Mouse (Mus musculus) cerebellum, adult 9-11 months (tissue): ENCODE measurements around the gene Chchd4.

ENCODE experiments used
- DNase-seq: peaks from one replicate; pipeline ENCODE4 v3.0.0; 2022

Gene Chchd4

GRCm38 (mm10) chr6:91472868-91473804, at the start of gene Chchd4, which contains the start of gene Tmem43:
Chchd4 (minus strand) TSS chr6:91473546.
Tmem43 (plus strand) TSS chr6:91473703.
- DNase-seq: peak; percentile 99

GRCm38 (mm10) chr6:91522816-91523215, 49.5 kb upstream of the Chchd4 start:
- DNase-seq: no peak

GRCm38 (mm10) chr6:91518454-91519020, 45.2 kb upstream of the Chchd4 start:
- DNase-seq: no peak

GRCm38 (mm10) chr6:91515545-91516449, 42.5 kb upstream of the Chchd4 start, which contains the start of the genes Xpc and Lsm3:
Xpc (minus strand) TSS chr6:91515888.
Lsm3 (plus strand) TSS chr6:91515928.
- DNase-seq: peak; percentile 97

- DNase-seq: no peak
Measured at GRCm38 (mm10) chr6:91514737-91515362, 41.5 kb upstream of the Chchd4 start.

- DNase-seq: no peak
Measured at GRCm38 (mm10) chr6:91514135-91514534, 40.8 kb upstream of the Chchd4 start.

GRCm38 (mm10) chr6:91510211-91510610, 36.9 kb upstream of the Chchd4 start:
- no peak for DNase-seq

GRCm38 (mm10) chr6:91509326-91509725, 36.0 kb upstream of the Chchd4 start:
- DNase-seq: peak; percentile 30

GRCm38 (mm10) chr6:91508041-91508440, 34.7 kb upstream of the Chchd4 start:
- no peak for DNase-seq

- DNase-seq: no peak
Measured at GRCm38 (mm10) chr6:91506036-91506435, 32.7 kb upstream of the Chchd4 start.

- no peak for DNase-seq
Measured at GRCm38 (mm10) chr6:91503302-91503701, 30.0 kb upstream of the Chchd4 start.

GRCm38 (mm10) chr6:91494526-91494925, 21.2 kb upstream of the Chchd4 start:
- no peak for DNase-seq

GRCm38 (mm10) chr6:91493053-91493452, 19.7 kb upstream of the Chchd4 start:
- DNase-seq: no peak

GRCm38 (mm10) chr6:91491004-91491403, 17.7 kb upstream of the Chchd4 start:
- DNase-seq: no peak

GRCm38 (mm10) chr6:91489872-91490271, 16.5 kb upstream of the Chchd4 start:
- no peak for DNase-seq

- DNase-seq: no peak
Measured at GRCm38 (mm10) chr6:91488496-91489212, 15.3 kb upstream of the Chchd4 start.

- DNase-seq: no peak
Measured at GRCm38 (mm10) chr6:91486736-91487453, 13.5 kb upstream of the Chchd4 start.

- no peak for DNase-seq
Measured at GRCm38 (mm10) chr6:91483371-91483770, 10.0 kb upstream of the Chchd4 start.

- DNase-seq: no peak
Measured at GRCm38 (mm10) chr6:91476541-91476940, 3.2 kb upstream of the Chchd4 start.

GRCm38 (mm10) chr6:91474441-91475190, 1.3 kb upstream of the Chchd4 start:
- peak; percentile 55 for DNase-seq
